Mouse (Mus musculus): ENCODE data around the gene Patj.

The Patj gene

DNA sequence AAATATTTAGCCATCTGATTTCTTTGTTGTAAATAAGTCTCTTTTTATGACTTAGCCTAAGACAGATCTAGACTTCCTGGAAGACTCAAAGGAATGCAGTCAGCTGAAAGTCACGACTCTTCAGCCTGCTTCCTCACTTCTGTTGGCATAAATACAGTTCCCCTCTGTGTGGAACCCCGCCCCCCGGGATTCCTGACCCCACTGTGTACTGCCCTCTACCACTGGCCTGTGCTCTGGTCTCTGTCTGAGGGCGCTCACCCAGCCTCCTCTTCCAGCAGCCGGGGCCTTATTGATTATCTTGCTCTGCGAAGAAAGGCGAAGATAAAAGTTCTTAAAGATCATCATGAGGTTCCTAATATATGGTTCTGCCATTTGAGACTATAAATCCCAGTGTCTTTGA lies 258.1 kb downstream of the Patj start:
- DNase-seq (ENCODE audit: low read depth, low spot score), result no peak

DNA sequence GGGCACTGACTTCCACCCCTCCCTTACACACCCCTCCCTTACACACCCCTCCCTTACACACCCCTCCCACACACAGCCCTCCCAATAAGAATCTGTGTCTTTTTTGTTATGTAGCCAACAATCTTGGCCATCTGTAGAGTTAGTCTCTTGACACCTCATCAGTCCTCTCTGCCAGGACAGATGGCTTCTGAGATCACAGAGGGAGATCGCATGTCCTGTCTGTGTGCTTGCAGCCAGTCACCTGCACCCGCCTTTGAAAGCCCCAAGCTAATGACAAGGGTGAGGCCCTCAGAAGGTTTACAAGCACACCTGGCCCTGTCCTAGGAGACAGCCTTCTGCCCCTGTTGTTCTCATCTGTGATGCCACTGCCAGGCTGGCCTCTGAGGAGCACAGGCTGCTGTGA lies 258.8 kb downstream of the Patj start:
- no peak for DNase-seq (ENCODE audit: low read depth, low spot score)

- no peak for DNase-seq (ENCODE audit: low read depth, low spot score)
Observed at GRCm38 (mm10) chr4:98656759-98657158, 261.2 kb downstream of the Patj start.

- no peak for DNase-seq (ENCODE audit: low read depth, low spot score)
Observed at GRCm38 (mm10) chr4:98659032-98659431, 263.4 kb downstream of the Patj start.

GRCm38 (mm10) chr4:98660534-98660933 lies 264.9 kb downstream of the Patj start:
- DNase-seq (ENCODE audit: low read depth, low spot score), result no peak

DNA sequence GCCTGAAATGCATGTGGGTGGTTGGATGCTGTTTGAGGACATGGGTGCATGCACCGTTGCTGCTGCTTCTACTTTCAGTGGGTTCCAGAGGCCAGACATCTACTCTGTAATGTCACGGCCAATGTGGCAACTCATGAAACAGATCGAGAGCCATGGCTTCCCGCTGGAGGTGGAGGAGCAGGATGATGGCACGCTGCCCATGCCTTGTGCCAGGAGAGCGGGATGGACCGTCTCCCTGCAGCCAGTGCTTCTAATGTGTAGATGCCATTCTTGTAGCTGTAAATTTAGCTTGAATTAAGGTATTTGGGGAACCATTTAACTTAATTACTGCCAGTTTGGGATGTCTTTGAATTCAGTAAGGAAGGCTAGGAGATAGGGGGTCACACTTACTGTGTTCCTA lies 270.3 kb downstream of the Patj start:
- DNase-seq (ENCODE audit: low read depth, low spot score), result no peak

GRCm38 (mm10) chr4:98666451-98666850 lies 270.9 kb downstream of the Patj start:
- DNase-seq (ENCODE audit: low read depth, low spot score), result no peak

GRCm38 (mm10) chr4:98667009-98667408 lies 271.4 kb downstream of the Patj start:
- no peak for DNase-seq (ENCODE audit: low read depth, low spot score)

DNA sequence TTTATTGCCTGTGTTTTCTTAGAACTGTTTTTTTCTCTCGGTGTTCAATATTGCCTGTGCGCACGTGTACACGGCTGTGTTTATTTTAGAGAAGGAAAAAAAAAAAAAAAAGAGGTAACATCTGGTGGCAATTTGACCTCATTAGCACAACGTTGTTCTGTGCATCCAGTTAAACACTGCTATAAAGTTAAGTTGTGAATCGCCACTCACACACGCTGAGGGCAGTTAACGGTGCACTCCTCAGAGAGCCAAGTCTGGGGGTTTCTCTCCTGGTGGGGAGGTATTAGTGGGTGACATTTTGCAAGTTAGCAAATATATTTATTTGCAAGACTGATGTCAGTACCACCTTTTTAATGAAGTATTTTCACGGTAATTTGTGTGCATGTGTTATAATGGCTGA lies 281.9 kb downstream of the Patj start:
- DNase-seq (ENCODE audit: low read depth, low spot score), result no peak

DNA sequence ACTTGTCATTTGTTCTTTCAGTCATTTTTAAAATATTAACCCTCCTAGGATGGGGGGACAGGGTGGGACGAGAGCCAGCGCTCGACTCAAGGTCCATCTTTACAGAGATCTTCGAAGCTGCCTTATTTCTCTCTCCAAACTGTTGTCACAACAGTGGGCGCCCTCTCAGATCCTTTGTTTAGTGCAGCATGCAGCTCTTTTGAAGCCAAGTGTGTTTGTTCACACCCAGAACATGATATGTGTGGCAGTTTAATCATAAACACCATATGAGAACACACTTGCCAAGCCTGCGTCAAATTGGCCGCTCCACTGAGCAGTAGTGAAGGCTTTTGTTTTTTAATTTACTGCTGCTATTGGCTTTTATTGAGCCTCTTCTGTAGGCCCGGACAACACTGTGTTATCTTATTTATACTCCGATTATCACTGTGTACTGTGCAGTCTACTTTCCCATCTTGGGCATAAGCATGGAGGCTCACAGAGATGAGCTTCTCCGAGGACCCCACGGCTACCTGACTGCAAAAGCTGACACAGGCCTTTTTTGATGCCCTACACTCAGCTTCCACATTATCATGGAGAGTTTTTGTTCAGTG lies 291.2 kb downstream of the Patj start:
- no peak for DNase-seq (ENCODE audit: low read depth, low spot score)

DNA sequence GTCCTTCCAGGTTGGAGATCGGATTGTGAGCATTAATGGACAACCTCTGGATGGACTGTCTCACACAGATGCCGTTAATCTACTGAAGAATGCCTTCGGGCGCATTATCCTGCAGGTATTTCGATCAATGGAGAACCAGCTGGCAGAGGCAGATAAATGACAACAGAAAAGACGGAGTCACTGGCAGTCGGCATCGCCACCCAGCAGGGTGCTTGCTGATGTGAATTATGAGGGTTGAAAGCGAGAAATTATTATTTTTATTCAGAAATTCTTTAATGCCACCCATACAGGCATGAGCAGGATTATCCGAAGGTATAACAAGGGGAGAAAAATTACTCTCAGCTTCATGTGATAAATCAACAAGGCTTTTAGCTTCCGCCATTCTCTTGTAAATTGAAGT lies 292.5 kb downstream of the Patj start:
- DNase-seq (ENCODE audit: low read depth, low spot score), result no peak

DNA sequence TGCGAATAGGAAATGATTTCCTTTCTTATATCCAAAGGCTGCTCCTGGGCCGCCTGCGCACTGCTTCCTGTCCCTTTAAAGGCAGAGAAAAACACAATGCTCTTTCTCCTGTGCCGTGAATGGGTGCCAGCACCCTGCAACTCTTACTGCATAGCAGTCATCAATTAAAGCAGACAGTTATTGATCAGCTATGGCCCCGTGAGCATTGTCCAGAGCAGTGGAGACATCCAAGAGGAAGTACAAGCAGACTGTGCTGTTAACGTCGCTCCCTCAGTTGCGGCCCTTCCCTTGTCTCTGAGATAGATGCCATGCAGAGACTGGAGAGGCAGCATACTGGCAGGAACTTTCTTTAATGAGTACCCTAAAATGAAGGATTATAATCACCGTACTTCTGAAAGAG lies 292.9 kb downstream of the Patj start:
- no peak for DNase-seq (ENCODE audit: low read depth, low spot score)

GRCm38 (mm10) chr4:98689988-98690387 lies 294.4 kb downstream of the Patj start:
- DNase-seq (ENCODE audit: low read depth, low spot score), result no peak

- DNase-seq (ENCODE audit: low read depth, low spot score), result no peak
Observed at GRCm38 (mm10) chr4:98693465-98694185, 298.0 kb downstream of the Patj start.

GRCm38 (mm10) chr4:98697932-98698331 lies 302.3 kb downstream of the Patj start:
- DNase-seq (ENCODE audit: low read depth, low spot score), result no peak

DNA sequence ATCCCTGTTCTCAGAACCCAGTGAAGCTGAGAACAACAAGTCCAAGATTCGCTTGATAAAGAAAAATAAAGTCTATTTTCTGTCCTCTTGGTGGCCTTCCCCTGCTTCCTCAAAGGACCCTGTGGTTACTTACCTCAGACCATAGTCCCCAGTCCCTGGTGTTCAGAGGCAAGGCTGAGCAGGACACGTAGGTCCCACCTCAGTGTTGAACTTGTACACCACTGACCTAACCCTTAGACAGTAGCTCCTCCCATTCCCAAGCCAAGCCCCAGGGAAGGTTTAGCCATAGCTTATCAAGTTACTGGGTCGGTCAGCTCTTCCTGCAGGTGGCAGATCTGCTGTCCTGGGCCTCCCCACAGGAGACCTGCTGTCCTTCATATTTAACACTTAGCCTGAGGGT lies 303.3 kb downstream of the Patj start:
- no peak for DNase-seq (ENCODE audit: low read depth, low spot score)

DNA sequence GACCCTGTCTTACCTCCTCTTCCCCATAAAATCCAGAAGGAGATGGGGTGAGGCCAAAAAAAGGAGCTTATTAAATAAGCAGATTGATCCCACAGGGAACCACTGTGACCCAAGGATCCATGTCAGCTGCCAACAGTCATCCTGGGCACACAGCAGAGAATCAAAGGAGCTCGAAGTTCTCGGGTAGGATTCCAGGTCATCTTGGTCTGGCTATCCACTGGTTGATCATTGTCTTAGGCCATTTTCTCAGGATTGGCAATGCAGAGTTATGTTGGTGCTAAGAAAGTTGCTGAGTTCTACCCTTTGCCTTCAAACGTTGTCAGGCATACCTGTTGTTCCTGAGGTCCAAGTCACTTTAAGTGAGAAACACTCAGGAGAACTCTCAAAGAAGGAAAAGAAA lies 304.6 kb downstream of the Patj start:
- DNase-seq (ENCODE audit: low read depth, low spot score), result no peak

DNA sequence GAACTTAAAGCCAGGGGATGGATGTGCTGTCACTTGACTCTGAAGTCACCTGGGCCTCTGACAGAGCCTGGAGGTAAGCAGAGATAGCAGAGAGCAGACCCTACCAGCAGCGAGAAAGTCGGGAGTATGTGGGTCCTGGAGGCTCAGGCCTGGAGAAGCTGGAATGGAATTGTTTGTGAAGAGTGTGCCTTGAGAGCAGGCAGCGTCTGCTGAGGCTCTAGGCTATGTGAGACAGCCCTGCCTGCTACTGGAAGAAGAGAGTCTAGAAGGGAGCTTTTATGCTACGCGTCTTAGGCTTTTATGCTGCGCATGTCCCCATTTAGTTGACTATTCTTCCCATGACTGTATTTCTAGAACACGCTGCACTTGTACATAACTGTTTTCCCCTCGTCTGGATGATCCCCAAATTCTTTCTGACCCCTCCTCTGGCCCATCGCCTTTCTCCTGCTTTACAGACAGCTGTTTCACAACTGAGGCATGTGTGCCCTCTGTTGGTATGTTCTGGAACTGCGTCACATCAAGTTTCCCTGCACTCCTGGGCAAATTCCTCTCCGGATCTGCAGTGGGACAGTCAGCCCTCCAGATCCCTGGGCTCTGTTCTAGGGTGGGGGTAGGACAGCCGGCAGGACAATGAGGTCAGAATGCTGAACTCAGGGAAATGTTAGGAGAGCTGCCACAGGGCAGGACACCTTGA lies 306.8 kb downstream of the Patj start:
- no peak for DNase-seq (ENCODE audit: low read depth, low spot score)

- no peak for DNase-seq (ENCODE audit: low read depth, low spot score)
Observed at GRCm38 (mm10) chr4:98710891-98711290, 315.3 kb downstream of the Patj start.

DNA sequence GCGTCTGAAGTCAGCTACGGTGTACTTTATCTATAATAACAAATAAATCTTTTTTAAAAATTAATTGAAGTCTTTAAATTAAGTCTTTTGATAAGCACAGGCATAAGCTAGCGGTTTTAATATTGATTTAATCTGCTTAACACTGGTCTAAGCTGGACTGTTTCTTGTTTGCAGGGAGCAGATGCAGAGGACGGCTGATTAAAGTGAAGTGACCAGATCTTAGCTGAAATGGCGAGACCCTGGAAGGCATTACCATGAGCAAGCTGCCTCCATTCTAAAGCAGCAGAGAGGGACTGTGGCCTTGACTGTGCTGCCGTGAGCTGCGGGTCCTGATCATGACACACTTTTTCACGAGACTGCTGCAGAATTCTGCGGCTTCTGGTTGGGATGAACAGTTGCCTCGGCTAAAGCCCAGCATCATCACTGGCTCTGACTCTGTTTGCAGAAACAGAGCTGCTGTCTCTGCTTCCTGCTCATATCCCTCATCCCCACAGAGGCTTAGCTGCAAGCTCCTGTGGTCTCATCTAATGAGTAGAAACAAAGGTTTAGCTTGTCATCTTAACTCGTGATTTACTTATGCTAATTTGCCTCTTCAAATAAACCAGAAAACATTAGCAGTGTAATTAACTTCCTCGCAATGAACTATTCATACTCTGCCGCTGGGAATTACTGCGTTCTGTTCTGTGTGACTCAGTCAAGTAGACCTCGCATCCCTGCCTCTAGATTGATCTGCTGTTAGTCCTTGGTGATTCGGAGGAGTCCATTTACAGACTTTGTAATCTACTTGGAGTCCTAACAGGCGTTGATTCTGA lies 322.4 kb downstream of the Patj start:
- no peak for DNase-seq (ENCODE audit: low read depth, low spot score)

DNA sequence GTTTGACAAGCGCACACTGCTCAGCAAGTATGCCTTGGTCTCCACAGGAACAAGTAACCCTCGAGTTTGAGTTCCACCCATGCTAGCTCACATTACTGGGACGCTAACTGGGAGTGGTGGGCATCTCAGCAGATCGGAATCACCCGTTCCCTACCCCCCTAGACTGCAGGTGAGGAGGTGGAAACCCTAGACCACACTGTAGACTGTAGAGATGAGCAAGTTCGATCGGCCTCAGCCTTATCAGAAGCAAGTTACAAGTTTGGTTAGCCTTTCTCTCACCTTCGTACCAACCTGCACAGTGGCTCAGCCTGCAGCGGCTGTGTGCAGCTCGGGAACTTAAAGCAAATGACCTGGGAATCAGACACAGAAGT lies 322.9 kb downstream of the Patj start:
- no peak for DNase-seq (ENCODE audit: low read depth, low spot score)

GRCm38 (mm10) chr4:98722454-98722853 lies 326.9 kb downstream of the Patj start:
- peak; percentile 54 for DNase-seq (ENCODE audit: low read depth, low spot score)

Measured in CD4-positive helper T cell, adult 2 months (primary cell).